ENCODE assay signal across 9 mouse cellular contexts in genomic region chr4:82592086-82593030, GRCm38 (mm10).
A peak's percentile ranks its signal among the peaks of the same experiment; 100 is the strongest.
DNase-seq lines count a peak whose midpoint lies in the region; ATAC-seq lines count a peak whose summit lies in the region.
"Had no signal": no experiment of that assay in that cellular context is flagged by ENCODE, and none has a peak within 500 bp of the region (broad histone marks: within the 10 kb centered on the region; RNA-seq: fewer than 3 reads in every experiment).

No protein-coding gene starts in this region.

- no peak overlapping the region for H3K4me3 ChIP-seq in forebrain, embryonic 10.5 days
- H3K4me3 ChIP-seq in forebrain, embryonic 11.5 days (ENCODE audit: low read depth, low read length), result no peak overlapping the region
- H3K4me3 ChIP-seq in neural tube, embryonic 13.5 days, result no peak overlapping the region
- no peak overlapping the region for H3K4me3 ChIP-seq in kidney, embryonic 14.5 days (ENCODE audit: low read length)

- H3K9me3 ChIP-seq in forebrain, embryonic 10.5 days, result no peaks in the 10 kb centered on the region
- H3K9me3 ChIP-seq in forebrain, embryonic 11.5 days (ENCODE audit: control insufficient read depth, low read length), result no peaks in the 10 kb centered on the region
- H3K9me3 ChIP-seq in neural tube, embryonic 13.5 days, result no peaks in the 10 kb centered on the region
- no peaks in the 10 kb centered on the region for H3K9me3 ChIP-seq in kidney, embryonic 14.5 days (ENCODE audit: control insufficient read depth, low read length)

- no peaks in the 10 kb centered on the region for H3K36me3 ChIP-seq in forebrain, embryonic 10.5 days (replicated peaks)
- no peaks in the 10 kb centered on the region for H3K36me3 ChIP-seq in forebrain, embryonic 11.5 days (ENCODE audit: control insufficient read depth, insufficient read depth, low read length)
- no peaks in the 10 kb centered on the region for H3K36me3 ChIP-seq in neural tube, embryonic 13.5 days
- H3K36me3 ChIP-seq in kidney, embryonic 14.5 days (ENCODE audit: control insufficient read depth, insufficient read depth, low read length), result no peaks in the 10 kb centered on the region

- ATAC-seq in forebrain, embryonic 11.5 days (replicated peaks; ENCODE audit: low FRiP score), result no peak
- ATAC-seq in neural tube, embryonic 13.5 days (ENCODE audit: low read depth), result no peak
- no peak for ATAC-seq in kidney, embryonic 14.5 days (ENCODE audit: low FRiP score, low TSS enrichment)

- WGBS in forebrain, embryonic 10.5 days, result 64% methylated on average over 7 of the region's 7 CpGs
- WGBS in forebrain, embryonic 11.5 days, result 48% methylated on average over 7 of the region's 7 CpGs
- 42% methylated on average over 7 of the region's 7 CpGs for WGBS in neural tube, embryonic 13.5 days
- 54% methylated on average over 7 of the region's 7 CpGs for WGBS in kidney, embryonic 14.5 days

- 0 out of 2 replicates have a peak, but pooled peaks cover 7% of the 10 kb centered on the region for H3K27me3 ChIP-seq in forebrain, embryonic 10.5 days (ENCODE audit: poor library complexity, severe bottlenecking)
- H3K27me3 ChIP-seq in forebrain, embryonic 11.5 days (ENCODE audit: control insufficient read depth, insufficient read depth, low read length), result no peaks in the 10 kb centered on the region
- no peaks in the 10 kb centered on the region for H3K27me3 ChIP-seq in neural tube, embryonic 13.5 days
- no peaks in the 10 kb centered on the region; the same call in 1 of the 2 replicates for H3K27me3 ChIP-seq in kidney, embryonic 14.5 days (ENCODE audit: control insufficient read depth, insufficient read depth, low read length)

- no peak overlapping the region for H3K9ac ChIP-seq in forebrain, embryonic 11.5 days (ENCODE audit: low read length)
- no peak overlapping the region; the same call in 1 of the 2 replicates for H3K9ac ChIP-seq in neural tube, embryonic 13.5 days
- H3K9ac ChIP-seq in kidney, embryonic 14.5 days (ENCODE audit: low read depth, low read length), result no peak overlapping the region

- peaks cover 19% of the 10 kb centered on the region for H3K4me1 ChIP-seq in forebrain, embryonic 10.5 days
- no peaks in the 10 kb centered on the region for H3K4me1 ChIP-seq in forebrain, embryonic 11.5 days (replicated peaks; ENCODE audit: control insufficient read depth, insufficient read depth, low read length)
- H3K4me1 ChIP-seq in neural tube, embryonic 13.5 days (replicated peaks), result peaks cover 12% of the 10 kb centered on the region
- H3K4me1 ChIP-seq in kidney, embryonic 14.5 days (ENCODE audit: control insufficient read depth, insufficient read depth, low read length), result no peaks in the 10 kb centered on the region

- H3K4me2 ChIP-seq in forebrain, embryonic 11.5 days (ENCODE audit: low read depth, low read length, severe bottlenecking), result no peak overlapping the region
- H3K4me2 ChIP-seq in neural tube, embryonic 13.5 days, result no peak overlapping the region
- H3K4me2 ChIP-seq in kidney, embryonic 14.5 days (replicated peaks; ENCODE audit: low read depth, low read length), result no peak overlapping the region

- DNase-seq in forebrain, embryonic 10.5 days (ENCODE audit: extremely low spot score, low spot score), result no peak
- DNase-seq in forebrain, embryonic 11.5 days (ENCODE audit: low spot score), result no peak
- no peak for DNase-seq in neural tube, embryonic 10.5 days (ENCODE audit: extremely low spot score, low spot score)
- DNase-seq in gastrocnemius, postnatal 4 days (ENCODE audit: low spot score in 2 of 2), result peak; percentile 55 to 72
- peak; percentile 35 for DNase-seq in right cerebral cortex, adult 18-20 months
- DNase-seq in spleen, postnatal 10 days (ENCODE audit: low spot score in 2 of 2), result no peak

- 0 out of 2 replicates have a peak overlapping the region, but pooled peaks have one; percentile 44 for H3K27ac ChIP-seq in forebrain, embryonic 10.5 days
- no peak overlapping the region for H3K27ac ChIP-seq in forebrain, embryonic 11.5 days (ENCODE audit: low read depth, low read length)
- peak overlapping the region; percentile 46 for H3K27ac ChIP-seq in neural tube, embryonic 13.5 days (replicated peaks)
- no peak overlapping the region for H3K27ac ChIP-seq in kidney, embryonic 14.5 days (ENCODE audit: low read depth, low read length)
- H3K27ac ChIP-seq: macrophage had no signal

Comparison
In these comparisons a context has a peak if more than half of its experiments do, and no peak if none do; other contexts are left out.
1. H3K27ac ChIP-seq: peak in forebrain, embryonic 10.5 days (single experiment) and neural tube, embryonic 13.5 days (single experiment); none in forebrain, embryonic 11.5 days (single experiment) and kidney, embryonic 14.5 days (single experiment).
2. DNase-seq: peak in gastrocnemius, postnatal 4 days (2 of 2) and right cerebral cortex, adult 18-20 months (single experiment); none in forebrain, embryonic 10.5 days (single experiment), forebrain, embryonic 11.5 days (single experiment), neural tube, embryonic 10.5 days (single experiment) and spleen, postnatal 10 days (0 of 2).